Mouse (Mus musculus) lung, adult 18-20 months (tissue): Measurements from ENCODE around the gene Hesx1.

Experiments used
- DNase-seq, 2 experiments: peaks; one replicate each; pipeline ENCODE4 v3.0.0; 2022; ENCODE audit warnings: mixed read lengths in 2 of 2

Hesx1 gene

DNA sequence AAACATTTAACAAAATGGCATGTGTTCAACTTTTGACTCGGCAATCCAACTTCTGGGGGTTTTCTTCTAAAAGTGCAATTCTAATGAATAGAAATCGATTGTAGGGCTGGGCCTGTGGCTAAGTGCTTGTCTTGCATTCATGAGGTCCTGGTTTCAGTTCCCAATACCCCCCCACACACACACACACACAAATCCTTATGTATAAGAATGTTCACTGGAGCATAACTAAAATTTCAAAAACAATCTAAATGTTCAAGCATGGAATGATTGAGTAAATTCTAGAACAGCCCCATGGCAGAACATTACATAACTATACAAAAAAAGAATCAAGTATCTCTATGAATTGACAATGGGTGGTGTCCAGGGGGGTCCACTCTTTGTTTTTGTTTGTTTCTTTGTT lies 23.7 kb downstream of the Hesx1 start:
- no peak for DNase-seq

DNA sequence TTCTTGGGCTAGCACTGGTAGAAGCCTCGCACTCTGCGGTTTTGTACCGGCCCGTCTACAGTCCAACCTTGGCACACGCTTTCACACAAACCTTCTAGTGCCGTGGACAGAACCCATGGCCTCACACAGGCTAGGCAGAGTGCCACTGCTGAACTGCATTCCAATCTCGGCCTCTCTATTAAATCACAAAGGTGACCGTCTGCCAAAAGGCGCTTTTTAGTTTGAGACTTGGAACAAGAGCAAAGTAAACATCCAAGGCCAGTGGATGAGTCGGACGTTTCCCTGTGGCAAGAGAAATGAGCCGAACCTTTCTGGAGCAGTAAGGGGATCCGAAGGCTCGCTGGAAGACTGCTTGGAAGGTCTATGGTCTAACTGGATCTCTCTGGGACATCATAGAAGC lies 25.6 kb downstream of the Hesx1 start:
- peak; percentile 61 to 67 for DNase-seq

DNA sequence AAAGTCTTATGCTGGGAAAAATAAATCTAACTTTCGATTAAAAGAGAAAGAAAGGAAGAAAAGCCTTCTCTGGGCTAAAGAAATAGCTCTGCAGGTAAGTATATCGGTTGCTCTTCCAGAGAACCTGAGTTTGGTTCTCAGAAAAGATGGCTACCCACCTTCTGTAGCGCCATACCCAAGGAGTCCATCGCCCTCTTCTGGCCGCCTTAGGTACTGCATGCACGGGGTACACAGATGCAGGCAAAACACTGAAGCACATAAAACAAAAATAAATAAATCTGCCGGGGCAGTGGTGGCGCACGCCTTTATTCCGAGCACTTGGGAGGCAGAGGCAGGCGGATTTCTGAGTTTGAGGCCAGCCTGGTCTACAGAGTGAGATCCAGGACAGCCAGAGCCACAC lies 28.7 kb downstream of the Hesx1 start:
- DNase-seq: peak; percentile 47 to 49

DNA sequence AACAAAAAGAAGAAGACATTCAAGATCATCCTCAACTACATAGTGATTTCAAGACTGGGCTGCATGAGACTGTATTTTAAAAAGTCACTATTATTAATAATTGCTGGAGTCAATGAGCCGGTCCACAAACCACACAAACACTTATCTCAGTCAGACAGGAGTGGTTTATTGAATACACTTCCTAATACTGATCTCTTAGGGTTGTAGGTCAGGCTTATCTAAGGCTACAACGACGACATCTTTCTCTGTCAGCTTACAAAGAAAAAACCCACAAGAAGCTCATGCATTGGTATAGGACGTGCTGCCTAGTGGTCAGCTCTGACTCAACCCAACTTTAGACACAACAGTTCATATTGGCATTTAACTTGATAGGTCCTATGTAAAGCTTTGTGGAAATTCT lies 30.4 kb downstream of the Hesx1 start:
- DNase-seq: no peak

DNA sequence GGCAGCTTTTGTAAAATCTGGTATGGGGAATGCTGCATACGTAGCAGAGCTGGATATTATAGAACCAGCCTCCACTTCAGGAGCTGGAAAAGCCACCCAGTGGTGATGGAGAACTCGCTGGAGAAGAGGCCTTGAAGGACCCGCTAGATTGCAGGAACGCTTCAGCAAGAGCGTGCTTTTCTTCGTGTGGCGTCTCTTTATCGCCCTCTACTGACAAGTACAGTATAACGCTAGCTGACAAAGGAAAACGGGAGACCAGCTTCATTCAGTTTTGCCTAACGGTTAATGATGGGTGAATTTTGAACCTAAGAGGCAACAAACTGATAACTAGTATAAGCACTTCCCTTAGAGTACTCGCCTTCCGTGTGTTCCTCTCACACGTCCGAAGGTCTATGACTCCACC lies 35.6 kb downstream of the Hesx1 start:
- DNase-seq: peak in 1 of 2 experiments; percentile 39

DNA sequence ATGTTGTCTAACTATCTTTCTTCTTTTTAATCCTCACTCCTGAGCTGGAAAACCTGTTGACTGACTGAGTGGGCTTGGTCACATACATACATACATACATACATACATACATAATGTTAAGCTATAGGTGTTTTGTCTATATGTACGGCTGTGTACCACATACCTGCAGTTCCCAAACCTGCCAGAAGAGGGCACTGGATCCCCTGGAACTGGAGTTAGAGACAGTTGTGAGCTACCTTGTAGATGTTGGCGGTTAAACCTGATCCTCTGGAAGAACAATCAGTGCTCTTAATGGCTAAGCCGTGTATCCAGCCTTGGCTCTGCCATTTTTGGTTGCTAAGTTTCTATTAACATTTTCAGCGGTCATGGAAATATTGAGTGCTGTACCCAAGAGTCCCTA lies 36.9 kb downstream of the Hesx1 start:
- DNase-seq: peak; percentile 72 to 76

DNA sequence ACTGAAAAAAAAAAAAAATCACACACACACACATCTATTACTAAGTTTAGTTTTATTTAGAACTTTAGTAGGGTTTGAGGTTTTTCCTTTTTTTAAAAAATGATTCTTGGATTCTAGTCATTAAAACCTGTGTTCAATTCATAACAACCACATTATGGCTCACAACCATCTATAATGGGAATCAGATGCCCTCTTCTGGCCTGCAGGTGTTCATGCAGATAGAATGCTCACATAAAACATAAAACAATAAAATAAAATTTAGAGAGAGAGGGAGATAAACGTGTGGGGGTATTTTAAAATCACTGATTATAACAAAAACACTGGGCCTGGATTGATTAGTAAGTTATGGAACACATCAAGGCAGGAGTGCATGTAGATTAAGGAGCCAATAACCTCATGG lies 43.3 kb downstream of the Hesx1 start:
- DNase-seq: no peak

DNA sequence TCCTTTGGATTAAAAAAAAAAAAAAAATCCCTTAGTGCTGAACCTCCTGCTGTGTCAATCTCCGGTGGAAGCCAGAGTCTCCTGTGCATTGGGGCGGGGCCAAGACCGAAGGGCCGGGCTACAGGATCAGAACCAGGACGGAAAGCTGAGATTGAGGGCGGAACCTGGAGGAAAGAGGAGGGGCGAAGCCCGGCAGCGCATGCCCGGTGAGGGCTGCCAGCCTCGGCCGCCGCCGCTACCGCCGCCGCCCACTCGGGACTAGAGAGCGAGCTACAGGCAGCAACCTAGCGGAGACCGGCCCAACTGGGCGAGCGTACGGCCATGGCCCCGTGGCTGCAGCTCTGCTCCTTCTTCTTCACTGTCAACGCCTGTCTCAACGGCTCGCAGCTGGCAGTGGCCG lies 44.6 kb downstream of the Hesx1 start, which contains the start of gene Il17rd:
Gene Il17rd (plus strand): TSS at position 159 of the 400 bp plus-strand sequence.
- DNase-seq: peak; percentile 96

DNA sequence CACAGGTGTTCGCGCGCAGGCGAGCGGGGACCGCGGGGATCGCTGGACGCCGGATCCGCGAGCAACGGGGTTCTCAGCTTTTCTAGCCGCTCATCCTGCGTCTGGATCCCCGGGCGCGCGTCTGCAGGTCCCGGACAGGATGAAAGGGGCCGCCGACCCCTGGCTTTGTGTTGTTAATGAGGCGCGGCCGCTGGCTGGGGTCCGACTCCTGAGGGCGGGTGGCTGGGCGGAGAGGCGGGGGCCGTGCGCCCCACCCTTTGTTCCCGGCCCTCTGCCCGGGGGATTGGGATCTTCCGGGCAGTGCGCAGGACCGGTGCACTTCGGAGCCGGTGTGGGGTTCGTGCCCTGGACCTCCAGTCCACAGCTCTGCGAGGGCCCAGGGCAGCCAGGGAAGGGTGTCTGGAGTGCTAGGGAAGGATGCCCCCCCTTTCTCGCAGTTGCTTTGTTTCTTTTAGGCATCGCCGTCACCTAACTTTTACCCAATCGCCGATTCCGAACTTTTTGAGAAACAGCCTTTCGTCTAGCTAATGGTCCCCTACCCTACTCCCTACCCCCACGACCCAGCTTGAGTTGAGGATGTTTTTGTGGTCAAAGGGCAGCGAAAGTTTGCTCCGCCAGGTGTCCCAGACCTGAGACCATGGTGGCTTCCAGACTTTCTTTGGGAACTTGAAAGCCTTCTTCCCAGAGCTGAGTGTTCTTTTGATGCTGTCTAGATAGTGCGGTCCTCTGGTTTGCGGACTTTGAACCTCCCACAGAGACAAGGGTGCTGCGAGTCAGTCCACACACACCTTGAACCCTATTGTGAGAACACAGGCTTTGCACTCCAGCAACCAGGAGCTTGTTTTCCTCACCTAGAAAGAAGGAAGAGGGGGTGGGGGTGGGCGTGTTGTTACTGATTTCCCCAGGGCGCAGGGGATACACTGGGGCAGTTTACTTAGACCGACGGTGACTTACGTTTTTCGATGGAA lies 45.3 kb downstream of the Hesx1 start:
- DNase-seq: peak; percentile 39 to 56

DNA sequence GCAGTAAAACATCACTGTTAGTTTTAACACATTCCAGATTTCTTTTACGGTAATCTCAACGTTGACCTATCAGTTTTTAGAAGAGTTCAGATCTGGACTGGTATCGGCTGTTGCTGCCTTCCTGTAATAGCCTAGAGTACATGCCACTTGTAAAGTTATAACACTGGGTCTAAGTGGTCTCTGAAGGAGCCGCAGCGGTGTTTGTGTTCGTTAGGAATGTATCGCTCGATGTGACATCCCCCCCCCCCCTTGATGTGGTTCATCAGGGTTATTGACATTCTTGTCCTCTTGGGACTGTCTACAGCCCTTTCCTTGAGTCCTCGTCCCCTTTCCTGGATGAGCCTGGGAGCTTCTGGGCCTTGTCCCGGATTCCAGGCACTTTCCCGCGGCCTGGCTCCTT lies 46.2 kb downstream of the Hesx1 start:
- DNase-seq: no peak

DNA sequence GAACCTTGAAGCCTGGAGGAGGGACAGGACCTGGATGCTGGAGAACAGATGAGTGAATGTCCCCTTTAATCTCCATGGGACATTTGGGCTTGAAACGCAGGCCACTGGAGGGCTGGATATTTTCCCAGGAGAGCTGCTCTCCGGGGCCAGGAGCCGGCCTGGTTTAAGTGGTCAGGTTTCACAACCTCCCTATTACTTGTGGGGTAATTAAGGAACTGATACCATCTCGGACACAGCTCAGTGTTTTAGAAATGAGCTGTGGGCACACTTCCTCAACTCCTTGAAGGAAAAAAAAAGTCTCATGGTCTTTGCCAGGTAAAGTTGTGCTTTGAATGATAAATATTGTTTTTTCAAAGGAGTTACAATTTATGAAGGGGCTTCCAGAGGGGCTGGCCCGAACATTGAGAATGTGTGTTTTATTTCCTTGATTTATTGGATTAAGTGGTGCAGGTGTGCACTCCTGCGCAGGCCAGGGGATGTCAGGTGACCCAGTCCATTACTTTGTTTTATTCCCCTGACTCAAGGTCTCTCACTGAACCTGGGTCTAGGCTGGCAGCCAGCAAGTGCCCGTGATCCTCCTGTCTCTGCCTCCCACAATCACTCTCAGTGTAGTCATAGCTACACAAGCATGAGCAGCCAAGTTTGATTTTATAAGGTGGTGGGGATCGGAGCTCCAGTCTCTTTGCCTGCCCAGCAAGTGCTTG lies 48.2 kb downstream of the Hesx1 start:
- no peak for DNase-seq

DNA sequence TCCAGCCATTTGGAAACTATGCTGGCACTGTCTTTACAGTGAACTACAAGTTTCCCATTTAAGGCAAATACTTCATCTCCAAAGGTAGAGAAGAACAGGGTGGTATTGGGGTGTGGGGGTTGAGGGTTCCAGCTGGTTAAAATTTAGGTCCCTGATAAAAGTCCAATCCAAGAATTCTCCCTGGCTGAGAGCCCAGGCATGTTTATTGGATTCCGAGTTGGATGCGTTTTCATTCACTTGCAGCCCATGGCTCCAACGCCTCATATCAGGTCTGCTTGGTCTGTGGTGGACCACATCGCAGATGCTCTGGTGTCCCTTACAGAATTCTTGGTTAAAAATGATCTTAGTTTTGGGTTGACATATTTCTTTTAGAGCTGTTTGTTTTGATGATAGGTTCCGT lies 49.2 kb downstream of the Hesx1 start:
- DNase-seq: no peak

DNA sequence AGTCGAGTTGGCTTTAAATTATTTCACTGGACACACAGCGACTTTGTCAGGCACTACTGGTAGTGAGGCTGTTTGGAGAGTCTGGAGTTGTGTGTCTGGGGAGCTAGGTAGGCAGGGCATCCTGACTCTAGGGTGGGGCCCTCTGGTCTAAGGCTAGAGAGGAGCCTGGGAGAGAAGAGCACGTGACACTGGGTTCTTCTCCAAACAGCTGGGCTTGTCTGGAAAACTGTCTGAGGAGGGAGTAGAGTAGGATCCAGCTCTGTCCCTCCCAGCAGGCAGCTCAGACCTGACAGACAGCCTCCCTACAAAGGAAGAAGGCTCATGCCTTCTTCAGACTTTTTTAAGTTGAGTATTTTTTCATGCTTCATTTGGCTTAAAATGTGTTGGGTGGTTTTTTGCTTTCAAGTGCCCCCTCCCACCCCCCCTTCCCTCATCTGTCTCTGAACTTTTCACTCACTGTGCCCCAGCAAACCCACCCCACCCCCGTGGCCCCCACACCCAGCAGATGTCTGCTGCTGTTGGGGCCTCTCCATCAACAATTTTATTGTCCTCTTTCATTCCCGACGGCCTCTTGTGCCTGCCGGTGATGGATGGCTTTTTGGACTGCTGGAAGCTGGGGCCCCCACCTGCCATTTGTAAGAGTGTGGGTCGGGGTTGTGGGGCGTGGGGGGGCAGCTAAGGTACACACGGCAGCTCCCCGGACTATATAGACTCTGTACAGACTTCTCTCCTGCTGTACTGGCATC lies 50.2 kb downstream of the Hesx1 start:
- peak; percentile 42 to 59 for DNase-seq

DNA sequence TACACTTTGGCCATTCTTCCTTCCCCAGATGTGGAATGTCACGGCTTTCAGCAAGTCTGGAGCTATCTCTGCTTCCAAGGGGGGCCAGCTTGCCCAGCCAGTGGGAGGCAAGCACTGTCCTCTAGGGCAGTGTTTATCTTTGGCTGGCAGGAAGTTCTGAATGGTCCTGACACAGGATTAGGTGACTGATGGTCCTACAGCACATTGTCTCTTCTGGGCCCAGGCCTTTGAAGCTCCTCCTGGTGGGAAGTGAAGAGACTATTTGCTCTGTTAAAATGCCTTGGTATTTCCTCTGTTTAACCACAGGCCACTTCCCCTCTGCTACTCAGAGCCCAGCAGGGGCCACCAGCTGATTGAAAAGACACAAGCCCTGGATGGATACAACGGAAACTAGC lies 50.7 kb downstream of the Hesx1 start:
- DNase-seq: peak; percentile 56 to 77

DNA sequence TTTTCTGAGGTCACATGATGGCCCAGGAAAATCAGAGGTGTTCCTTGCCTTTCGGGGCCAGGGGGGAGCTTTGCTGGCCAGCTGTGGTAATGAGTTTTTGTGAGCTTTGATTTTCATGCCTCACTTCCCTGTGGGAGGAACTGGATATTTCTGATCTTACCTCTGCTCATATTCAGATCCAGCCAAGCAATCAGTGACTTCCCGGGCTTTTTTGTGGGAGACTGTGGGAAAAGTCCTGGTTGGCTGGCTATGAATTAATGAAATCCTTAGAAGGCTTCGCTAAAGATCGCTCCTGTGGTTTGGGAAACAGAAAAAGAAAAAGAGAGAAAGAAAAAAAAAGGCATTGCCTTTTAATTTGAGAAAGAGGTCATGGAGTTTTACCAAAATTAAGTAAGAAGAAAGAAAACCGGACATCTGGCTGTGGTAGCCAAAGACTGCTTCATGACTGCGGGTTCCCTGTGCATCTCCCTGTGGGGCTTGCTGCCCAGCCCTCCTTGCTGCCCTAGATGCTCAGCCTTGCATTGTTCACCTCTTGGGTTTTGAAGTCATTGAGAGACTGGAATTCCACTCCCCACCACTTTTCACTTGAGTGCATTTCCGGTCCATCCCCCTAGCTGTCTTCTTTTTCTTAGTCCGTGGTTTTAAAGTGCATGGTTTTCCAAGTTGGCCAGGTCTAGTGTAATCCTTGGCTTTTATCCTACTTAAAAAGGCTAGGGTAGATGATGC lies 54.2 kb downstream of the Hesx1 start:
- no peak for DNase-seq

DNA sequence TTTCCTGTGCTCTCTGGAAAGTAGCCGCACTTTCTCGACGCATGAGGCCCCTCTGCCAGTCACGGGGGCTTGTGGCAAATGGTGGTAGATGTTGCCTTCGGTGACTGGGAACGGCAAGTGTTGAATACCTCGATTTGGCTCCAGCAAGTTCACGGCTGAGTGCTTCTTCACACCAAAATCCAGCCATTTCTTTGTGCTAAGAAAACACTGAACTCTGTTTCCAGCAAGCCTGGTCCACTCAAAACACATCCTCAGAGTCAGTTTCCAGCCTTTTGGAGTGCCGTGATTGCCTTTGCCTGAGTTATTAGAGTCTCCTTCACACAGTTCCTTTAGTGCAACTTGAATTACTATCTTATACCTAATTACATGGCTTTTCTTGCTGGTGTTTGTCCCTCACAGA lies 55.8 kb downstream of the Hesx1 start:
- no peak for DNase-seq

DNA sequence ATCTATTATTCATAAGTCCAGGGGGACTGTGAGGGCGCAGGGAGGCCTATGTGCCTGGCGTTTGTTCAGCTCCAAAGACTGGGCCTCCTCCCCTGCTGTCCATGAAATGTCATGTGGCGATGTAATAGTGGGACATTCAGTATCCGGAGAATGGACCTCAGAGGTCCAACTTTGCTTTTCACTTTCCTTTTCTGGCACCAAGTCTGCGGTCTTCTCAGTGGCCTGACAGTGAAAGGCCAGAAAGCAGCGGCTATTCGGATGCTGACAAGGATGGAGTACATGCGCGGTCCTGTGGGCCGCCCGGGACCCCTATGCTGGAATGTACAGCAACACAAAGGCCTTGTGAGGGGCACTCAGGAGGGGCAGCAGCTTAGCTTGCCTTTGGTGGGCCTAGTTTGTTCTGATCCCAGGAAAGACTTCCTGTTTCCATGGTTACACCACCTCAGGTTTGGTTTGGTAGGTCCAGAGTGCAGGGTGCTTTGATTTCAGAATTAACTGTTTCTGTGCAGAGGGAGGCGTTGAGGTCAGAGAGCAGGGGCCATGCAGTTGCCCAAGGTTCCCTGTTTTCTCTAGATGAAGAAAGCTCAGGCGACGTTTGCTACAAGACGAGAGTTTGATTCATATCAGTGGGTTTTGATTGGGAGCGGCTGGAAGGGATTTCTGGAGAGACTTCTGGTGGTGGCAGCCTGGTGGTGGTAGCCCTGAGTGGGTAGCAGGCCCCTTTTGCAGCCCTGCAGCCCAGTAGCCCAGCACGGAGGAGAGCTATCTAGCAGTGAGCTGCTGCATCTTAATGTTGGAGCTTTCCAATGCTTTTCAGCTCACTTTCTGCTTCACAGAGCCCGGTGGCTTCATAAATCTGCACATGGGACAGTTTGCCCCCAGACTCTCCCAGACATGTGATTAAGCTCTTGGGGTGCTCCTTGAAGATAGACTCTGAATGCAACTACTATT lies 56.6 kb downstream of the Hesx1 start:
- DNase-seq: no peak

DNA sequence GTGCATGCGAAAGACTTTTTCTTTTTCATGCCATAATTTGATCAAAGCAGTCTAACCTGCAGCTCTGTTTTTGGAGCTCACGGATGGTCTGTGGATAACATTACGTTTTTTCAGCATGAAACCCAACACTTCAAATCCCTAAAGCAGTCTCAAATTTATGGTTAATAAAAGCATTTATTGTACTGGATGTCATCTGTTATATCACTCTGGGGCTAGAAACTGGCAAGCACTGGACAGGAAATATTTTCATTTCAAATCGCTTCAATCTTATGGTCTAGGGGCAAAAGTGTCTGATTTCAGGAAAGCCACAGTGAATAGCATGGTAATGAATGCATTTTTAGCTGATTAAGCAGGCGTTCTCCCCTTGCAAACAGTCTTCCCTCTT lies 57.3 kb downstream of the Hesx1 start:
- DNase-seq: no peak
